Mouse (Mus musculus) liver, embryonic 13.5 days (tissue): ENCODE data around the gene Harbi1. TPM values are rescaled to one million over a fixed set of nuclear protein-coding genes. Genes with fewer than 3 reads are reported as not detected.

Source experiments
- ATAC-seq: fragments of 200-750 bp; cut with Nextera tagmentation; 2 replicates; pipeline ENCODE4 v1.8.0; 2017; ENCODE audit warnings: low read depth, mild to moderate bottlenecking, moderate number of reproducible peaks, moderate library complexity
- DNase-seq: peaks from one replicate; pipeline ENCODE4 v3.0.0; 2022
- H3K27ac ChIP-seq: fragments of 300-500 bp; sonication (generic); 2 replicates; pipeline ENCODE4 v1.5.1; 2015; ENCODE audit warnings: moderate library complexity, mild to moderate bottlenecking, inconsistent platforms
- H3K27me3 ChIP-seq: fragments of 300-500 bp; sonication (generic); 2 replicates; pipeline ENCODE4 v1.6.1; 2015; ENCODE audit warnings: mild to moderate bottlenecking, inconsistent platforms
- H3K36me3 ChIP-seq: fragments of 300-500 bp; sonication (generic); 2 replicates; pipeline ENCODE4 v1.6.1; 2015; ENCODE audit warnings: mild to moderate bottlenecking, inconsistent platforms
- H3K4me1 ChIP-seq: fragments of 300-500 bp; sonication (generic); replicated peaks from 2 replicates; pipeline ENCODE4 v1.6.1; 2015; ENCODE audit warnings: inconsistent platforms
- H3K4me2 ChIP-seq: fragments of 300-500 bp; sonication (generic); 2 replicates; pipeline ENCODE4 v1.6.1; 2015; ENCODE audit warnings: inconsistent platforms, mild to moderate bottlenecking, moderate library complexity
- H3K4me3 ChIP-seq: fragments of 300-500 bp; sonication (generic); replicated peaks from 2 replicates; pipeline ENCODE4 v1.5.1; 2015; ENCODE audit warnings: mild to moderate bottlenecking, inconsistent platforms
- H3K9ac ChIP-seq: fragments of 300-500 bp; sonication (generic); 2 replicates; pipeline ENCODE4 v1.6.1; 2015; ENCODE audit warnings: mild to moderate bottlenecking, inconsistent platforms
- H3K9me3 ChIP-seq: fragments of 300-500 bp; sonication (generic); replicated peaks from 2 replicates; pipeline ENCODE4 v1.6.1; 2016; ENCODE audit warnings: inconsistent platforms
- WGBS: fragments of 180-500 bp; shearing (Covaris S2); methylation state at CpG from one replicate; pipeline ENCODE4 v1.1.7; 2015; ENCODE audit not compliant: insufficient replicate concordance; 5-methylcytosine and 5-hydroxymethylcytosine counted together
- polyA plus RNA-seq: library from polyadenylated mRNA; unstranded; fragments of >200 nt; fragmentation: Nextera tagmentation; extraction: Ambion mirVana; gene quantifications from 2 replicates; pipeline ENCODE4 v1.2.1, GENCODE M21; 2015

Harbi1 gene
- polyA plus RNA-seq, 1 experiment from 2014 or later: 8.0 TPM

- H3K27ac ChIP-seq: no peak overlapping the region
- H3K4me2 ChIP-seq: no peak overlapping the region
- H3K9me3 ChIP-seq: no peaks in the 10 kb centered on the region
- ATAC-seq (no peak), DNase-seq (no peak)
- H3K36me3 ChIP-seq: peaks cover 60% of the 10 kb centered on the region
- H3K9ac ChIP-seq: no peak overlapping the region
- H3K4me3 ChIP-seq: no peak overlapping the region
- no peaks in the 10 kb centered on the region for H3K27me3 ChIP-seq
- no peaks in the 10 kb centered on the region for H3K4me1 ChIP-seq
- 71% methylated on average over 8 of the region's 8 CpGs for WGBS
Observed at GRCm38 (mm10) chr2:91683919-91684318, 26.7 kb upstream of the Harbi1 start.

GRCm38 (mm10) chr2:91689452-91689851 lies 21.2 kb upstream of the Harbi1 start:
- Histone ChIP-seq H3K4me2 (no peak overlapping the region), H3K4me1 (no peaks in the 10 kb centered on the region), H3K9me3 (no peaks in the 10 kb centered on the region), H3K36me3 (peaks cover 29% of the 10 kb centered on the region), H3K9ac (no peak overlapping the region), H3K27ac (no peak overlapping the region), H3K4me3 (no peak overlapping the region), H3K27me3 (no peaks in the 10 kb centered on the region)
- DNase-seq (no peak), ATAC-seq (no peak)
- WGBS: 84% methylated on average over 7 of the region's 7 CpGs

- DNase-seq (no peak), ATAC-seq (no peak)
- WGBS: 83% methylated on average over 10 of the region's 10 CpGs
- H3K4me1 ChIP-seq: no peaks in the 10 kb centered on the region
- no peaks in the 10 kb centered on the region for H3K27me3 ChIP-seq
- no peak overlapping the region for H3K4me3 ChIP-seq
- H3K4me2 ChIP-seq: no peak overlapping the region
- no peaks in the 10 kb centered on the region for H3K9me3 ChIP-seq
- no peak overlapping the region for H3K27ac ChIP-seq
- H3K36me3 ChIP-seq: peaks cover 4% of the 10 kb centered on the region; the same call in 1 of the 2 replicates
- no peak overlapping the region for H3K9ac ChIP-seq
Observed at GRCm38 (mm10) chr2:91695436-91696224, 15.0 kb upstream of the Harbi1 start.

GRCm38 (mm10) chr2:91696225-91696590 lies 14.4 kb upstream of the Harbi1 start:
- WGBS: 59% methylated on average over 1 of the region's 1 CpGs
- Histone ChIP-seq H3K36me3 (peaks cover 4% of the 10 kb centered on the region; the same call in 1 of the 2 replicates), H3K4me1 (no peaks in the 10 kb centered on the region), H3K27ac (no peak overlapping the region), H3K4me2 (no peak overlapping the region), H3K4me3 (no peak overlapping the region), H3K27me3 (no peaks in the 10 kb centered on the region), H3K9me3 (no peaks in the 10 kb centered on the region), H3K9ac (no peak overlapping the region)
- DNase-seq (no peak), ATAC-seq (no peak)

GRCm38 (mm10) chr2:91699225-91699624 lies 11.4 kb upstream of the Harbi1 start:
- no peak overlapping the region for H3K9ac ChIP-seq
- ATAC-seq (no peak), DNase-seq (no peak)
- H3K9me3 ChIP-seq: no peaks in the 10 kb centered on the region
- H3K27ac ChIP-seq: no peak overlapping the region
- H3K4me2 ChIP-seq: no peak overlapping the region
- H3K4me3 ChIP-seq: no peak overlapping the region
- peaks cover 4% of the 10 kb centered on the region; the same call in 1 of the 2 replicates for H3K36me3 ChIP-seq
- H3K27me3 ChIP-seq: no peaks in the 10 kb centered on the region
- H3K4me1 ChIP-seq: no peaks in the 10 kb centered on the region
- 49% methylated on average over 1 of the region's 1 CpGs for WGBS

GRCm38 (mm10) chr2:91701366-91701765 lies 9.3 kb upstream of the Harbi1 start:
- 87% methylated on average over 2 of the region's 2 CpGs for WGBS
- Histone ChIP-seq H3K27me3 (no peaks in the 10 kb centered on the region), H3K9me3 (no peaks in the 10 kb centered on the region), H3K9ac (no peak overlapping the region), H3K36me3 (no peaks in the 10 kb centered on the region), H3K4me1 (no peaks in the 10 kb centered on the region), H3K4me3 (no peak overlapping the region), H3K27ac (no peak overlapping the region), H3K4me2 (no peak overlapping the region)
- DNase-seq (no peak), ATAC-seq (no peak)

- H3K4me1 ChIP-seq: peaks cover 12% of the 10 kb centered on the region
- no peaks in the 10 kb centered on the region for H3K9me3 ChIP-seq
- no peak for DNase-seq
- no peak overlapping the region for H3K4me3 ChIP-seq
- ATAC-seq: no peak
- 68% methylated on average over 6 of the region's 6 CpGs for WGBS
- H3K36me3 ChIP-seq: no peaks in the 10 kb centered on the region
- no peak overlapping the region for H3K9ac ChIP-seq
- no peak overlapping the region for H3K4me2 ChIP-seq
- no peaks in the 10 kb centered on the region for H3K27me3 ChIP-seq
- H3K27ac ChIP-seq: no peak overlapping the region
Observed at GRCm38 (mm10) chr2:91705736-91706135, 4.9 kb upstream of the Harbi1 start.

GRCm38 (mm10) chr2:91706456-91706855 lies 4.2 kb upstream of the Harbi1 start:
- Histone ChIP-seq H3K36me3 (no peaks in the 10 kb centered on the region), H3K9ac (no peak overlapping the region), H3K4me1 (peaks cover 15% of the 10 kb centered on the region), H3K4me3 (no peak overlapping the region), H3K27ac (no peak overlapping the region), H3K27me3 (no peaks in the 10 kb centered on the region), H3K4me2 (no peak overlapping the region), H3K9me3 (no peaks in the 10 kb centered on the region)
- no peak for DNase-seq
- ATAC-seq: no peak

GRCm38 (mm10) chr2:91708361-91708760 lies 2.3 kb upstream of the Harbi1 start:
- ATAC-seq (no peak), DNase-seq (no peak)
- Histone ChIP-seq H3K27ac (no peak overlapping the region), H3K9me3 (no peaks in the 10 kb centered on the region), H3K36me3 (0 out of 2 replicates have a peak, but pooled peaks cover 3% of the 10 kb centered on the region), H3K4me2 (no peak overlapping the region), H3K9ac (no peak overlapping the region), H3K4me3 (no peak overlapping the region), H3K4me1 (peaks cover 28% of the 10 kb centered on the region), H3K27me3 (no peaks in the 10 kb centered on the region)
- WGBS: 87% methylated on average over 6 of the region's 6 CpGs

- ATAC-seq: 0 out of 2 replicates have a peak, but pooled peaks have one; percentile 2
Observed at GRCm38 (mm10) chr2:91711256-91711925, 739 bp downstream of the Harbi1 start.

GRCm38 (mm10) chr2:91714921-91715320 lies 4.3 kb downstream of the Harbi1 start:
- peaks cover 17% of the 10 kb centered on the region for H3K4me1 ChIP-seq
- no peak overlapping the region for H3K4me2 ChIP-seq
- ATAC-seq (no peak), DNase-seq (no peak)
- no peak overlapping the region for H3K9ac ChIP-seq
- 0 out of 2 replicates have a peak, but pooled peaks cover 8% of the 10 kb centered on the region for H3K36me3 ChIP-seq
- H3K27ac ChIP-seq: no peak overlapping the region
- H3K27me3 ChIP-seq: no peaks in the 10 kb centered on the region
- H3K4me3 ChIP-seq: no peak overlapping the region
- 72% methylated on average over 1 of the region's 1 CpGs for WGBS
- H3K9me3 ChIP-seq: no peaks in the 10 kb centered on the region

More at GRCm38 (mm10) chr2:91711256-91711925, 739 bp downstream of the Harbi1 start:
- Histone ChIP-seq H3K27ac (peak overlapping the region; percentile 88), H3K4me2 (peak overlapping the region; percentile 89), H3K36me3 (0 out of 2 replicates have a peak, but pooled peaks cover 6% of the 10 kb centered on the region), H3K4me1 (peaks cover 28% of the 10 kb centered on the region), H3K9me3 (no peaks in the 10 kb centered on the region), H3K4me3 (peak overlapping the region; percentile 77), H3K27me3 (no peaks in the 10 kb centered on the region), H3K9ac (peak overlapping the region; percentile 79)
- WGBS: 3% methylated on average over 8 of the region's 8 CpGs
- DNase-seq: no peak
